Mouse (Mus musculus): ENCODE data around the gene Lrrc7. TPM values are rescaled to one million over a fixed set of nuclear protein-coding genes. Genes with fewer than 3 reads are reported as not detected.

Gene Lrrc7
- polyA plus RNA-seq, 1 experiment from 2014 or later = 0.08 TPM

DNA sequence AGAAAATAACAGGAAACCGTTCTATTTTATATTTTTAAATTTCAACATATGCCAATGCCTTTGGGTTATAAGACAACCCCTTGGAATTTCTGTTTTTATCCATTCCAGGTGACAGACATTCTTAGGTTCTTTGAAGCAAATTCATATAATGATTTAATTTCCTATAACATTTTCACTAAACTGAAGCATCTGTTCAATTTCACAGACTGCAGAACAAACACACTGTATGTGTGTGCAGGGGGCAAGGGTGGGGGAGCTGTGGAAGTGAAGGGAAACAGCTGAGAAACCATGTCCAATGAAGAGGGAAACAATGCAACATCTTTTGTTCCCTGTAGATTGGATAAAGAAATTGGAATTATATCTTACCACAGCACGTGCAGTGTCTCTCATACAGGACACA, 29.2 kb downstream of the Lrrc7 start:
- no peaks in the 10 kb centered on the region for H3K9me3 ChIP-seq (replicated peaks)
- H3K27ac ChIP-seq (ENCODE audit: poor library complexity, severe bottlenecking) = no peak overlapping the region
- WGBS = 68% methylated on average over 2 of the region's 2 CpGs
- no peaks in the 10 kb centered on the region for H3K4me1 ChIP-seq (replicated peaks)
- H3K4me2 ChIP-seq = no peak overlapping the region
- no peak for ATAC-seq (ENCODE audit: insufficient number of reproducible peaks, low FRiP score)
- no peaks in the 10 kb centered on the region for H3K36me3 ChIP-seq
- H3K4me3 ChIP-seq = no peak overlapping the region
- no peak overlapping the region for H3K9ac ChIP-seq
- H3K27me3 ChIP-seq (replicated peaks) = no peaks in the 10 kb centered on the region

DNA sequence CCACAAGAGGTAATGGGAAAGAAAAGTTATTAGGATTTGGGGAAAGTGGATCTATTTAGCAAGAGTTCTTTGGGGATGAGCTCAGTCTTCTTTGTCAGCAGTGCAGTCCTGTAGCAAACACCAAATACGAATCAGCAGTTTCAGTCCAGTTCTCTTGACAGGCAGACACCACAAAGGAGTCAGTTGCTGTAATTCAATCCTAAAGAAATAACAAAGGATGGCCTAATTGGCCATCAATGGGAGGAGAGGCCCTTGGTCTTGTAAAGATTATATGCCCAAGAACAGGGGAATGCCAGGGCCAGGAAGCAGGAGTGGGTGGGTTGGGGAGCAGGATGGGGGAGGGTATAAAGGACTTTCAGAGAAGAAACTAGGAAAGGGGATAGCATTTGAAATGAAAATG, 33.5 kb downstream of the Lrrc7 start:
- Histone ChIP-seq H3K9me3 (replicated peaks) (no peaks in the 10 kb centered on the region), H3K27ac (ENCODE audit: poor library complexity, severe bottlenecking) (no peak overlapping the region), H3K27me3 (replicated peaks) (no peaks in the 10 kb centered on the region), H3K4me1 (replicated peaks) (no peaks in the 10 kb centered on the region), H3K4me3 (no peak overlapping the region), H3K4me2 (no peak overlapping the region), H3K36me3 (no peaks in the 10 kb centered on the region), H3K9ac (no peak overlapping the region)
- WGBS = 59% methylated on average over 1 of the region's 1 CpGs
- ATAC-seq (ENCODE audit: insufficient number of reproducible peaks, low FRiP score) = no peak

- Histone ChIP-seq H3K4me2 (no peak overlapping the region), H3K36me3 (no peaks in the 10 kb centered on the region), H3K4me1 (replicated peaks) (no peaks in the 10 kb centered on the region), H3K4me3 (no peak overlapping the region), H3K27me3 (replicated peaks) (no peaks in the 10 kb centered on the region), H3K27ac (ENCODE audit: poor library complexity, severe bottlenecking) (no peak overlapping the region), H3K9me3 (replicated peaks) (no peaks in the 10 kb centered on the region), H3K9ac (no peak overlapping the region)
- no peak for ATAC-seq (ENCODE audit: insufficient number of reproducible peaks, low FRiP score)
- 55% methylated on average over 1 of the region's 1 CpGs for WGBS
Observed at GRCm38 (mm10) chr3:158493730-158494129, 68.3 kb downstream of the Lrrc7 start.

GRCm38 (mm10) chr3:158479677-158480076, 82.3 kb downstream of the Lrrc7 start:
- 76% methylated on average over 2 of the region's 2 CpGs for WGBS
- Histone ChIP-seq H3K27me3 (replicated peaks) (no peaks in the 10 kb centered on the region), H3K36me3 (no peaks in the 10 kb centered on the region), H3K4me2 (no peak overlapping the region), H3K4me1 (replicated peaks) (no peaks in the 10 kb centered on the region), H3K9ac (no peak overlapping the region), H3K27ac (ENCODE audit: poor library complexity, severe bottlenecking) (no peak overlapping the region), H3K4me3 (no peak overlapping the region), H3K9me3 (replicated peaks) (no peaks in the 10 kb centered on the region)
- no peak for ATAC-seq (ENCODE audit: insufficient number of reproducible peaks, low FRiP score)

DNA sequence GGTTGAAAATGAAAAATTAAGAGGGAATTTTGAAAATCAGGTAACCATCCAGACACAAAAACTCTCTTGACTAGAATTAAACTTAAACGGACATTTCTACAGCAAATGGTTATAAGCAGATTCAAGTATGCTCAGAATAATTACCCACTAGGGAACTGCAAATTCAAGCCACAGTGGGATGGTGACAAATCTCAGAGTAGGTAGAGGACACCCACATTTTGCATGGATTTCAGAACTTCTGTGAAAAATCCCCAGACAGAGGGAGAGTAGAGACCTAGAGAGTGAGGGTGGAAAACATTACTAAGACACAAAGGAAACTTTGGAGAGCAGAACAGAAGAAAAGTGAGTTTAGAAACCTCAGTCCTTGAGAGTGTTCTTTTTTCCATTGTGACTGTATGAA, 161.4 kb downstream of the Lrrc7 start:
- no peak for ATAC-seq (ENCODE audit: insufficient number of reproducible peaks, low FRiP score)
- H3K9me3 ChIP-seq (replicated peaks) = 0 out of 2 replicates have a peak, but pooled peaks cover 3% of the 10 kb centered on the region
- H3K27ac ChIP-seq (ENCODE audit: poor library complexity, severe bottlenecking) = no peak overlapping the region
- 79% methylated on average over 1 of the region's 1 CpGs for WGBS
- no peaks in the 10 kb centered on the region for H3K4me1 ChIP-seq (replicated peaks)
- H3K27me3 ChIP-seq (replicated peaks) = no peaks in the 10 kb centered on the region
- H3K4me2 ChIP-seq = no peak overlapping the region
- H3K36me3 ChIP-seq = no peaks in the 10 kb centered on the region
- no peak overlapping the region for H3K9ac ChIP-seq
- no peak overlapping the region for H3K4me3 ChIP-seq

- Histone ChIP-seq H3K27me3 (replicated peaks) (no peaks in the 10 kb centered on the region), H3K4me1 (replicated peaks) (no peaks in the 10 kb centered on the region), H3K36me3 (no peaks in the 10 kb centered on the region), H3K4me2 (no peak overlapping the region), H3K9ac (no peak overlapping the region), H3K9me3 (replicated peaks) (no peaks in the 10 kb centered on the region), H3K4me3 (no peak overlapping the region), H3K27ac (ENCODE audit: poor library complexity, severe bottlenecking) (no peak overlapping the region)
- no peak for ATAC-seq (ENCODE audit: insufficient number of reproducible peaks, low FRiP score)
Observed at GRCm38 (mm10) chr3:158391534-158391933, 170.5 kb downstream of the Lrrc7 start.

- WGBS = 38% methylated on average over 2 of the region's 2 CpGs
- no peaks in the 10 kb centered on the region for H3K36me3 ChIP-seq
- H3K4me1 ChIP-seq (replicated peaks) = no peaks in the 10 kb centered on the region
- ATAC-seq (ENCODE audit: insufficient number of reproducible peaks, low FRiP score) = no peak
- no peak overlapping the region for H3K27ac ChIP-seq (ENCODE audit: poor library complexity, severe bottlenecking)
- no peak overlapping the region for H3K9ac ChIP-seq
- no peaks in the 10 kb centered on the region for H3K9me3 ChIP-seq (replicated peaks)
- H3K27me3 ChIP-seq (replicated peaks) = no peaks in the 10 kb centered on the region
- H3K4me3 ChIP-seq = no peak overlapping the region
- H3K4me2 ChIP-seq = no peak overlapping the region
Observed at GRCm38 (mm10) chr3:158388076-158388454, 174.0 kb downstream of the Lrrc7 start.

DNA sequence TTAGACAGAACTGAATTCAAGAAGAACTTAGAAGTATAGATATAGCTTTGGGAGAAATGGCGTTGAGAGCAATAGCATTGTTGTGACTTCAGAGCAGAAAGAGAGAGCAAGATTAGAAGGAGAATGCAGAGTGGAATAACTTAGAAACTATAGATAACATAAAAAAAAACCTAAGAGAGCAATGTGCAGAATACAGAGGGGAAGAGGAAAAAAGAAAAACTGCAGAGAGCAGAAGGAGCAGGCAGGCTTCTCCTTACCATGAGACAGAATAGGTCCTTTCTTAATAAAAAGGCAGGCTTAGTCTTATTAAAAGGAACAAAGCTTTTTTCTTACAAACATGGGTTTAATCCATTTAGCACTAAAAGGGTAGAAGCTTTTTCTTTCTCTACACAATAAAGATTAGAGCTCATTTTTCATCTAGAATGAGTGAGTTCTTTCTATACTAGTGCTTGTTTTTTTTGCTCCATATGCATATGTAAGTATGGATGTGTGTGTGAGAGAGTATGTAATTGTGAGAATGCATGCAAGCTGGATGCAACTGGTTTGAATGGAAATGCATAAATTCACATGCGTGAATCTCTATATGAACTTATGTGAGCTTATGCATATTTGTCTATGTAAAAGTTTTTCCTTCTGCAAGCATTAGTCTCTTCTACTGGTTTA, 174.5 kb downstream of the Lrrc7 start:
- no peak overlapping the region for H3K4me2 ChIP-seq
- 66% methylated on average over 2 of the region's 2 CpGs for WGBS
- ATAC-seq (ENCODE audit: insufficient number of reproducible peaks, low FRiP score) = no peak
- H3K27me3 ChIP-seq (replicated peaks) = no peaks in the 10 kb centered on the region
- H3K9ac ChIP-seq = no peak overlapping the region
- no peaks in the 10 kb centered on the region for H3K9me3 ChIP-seq (replicated peaks)
- no peak overlapping the region for H3K27ac ChIP-seq (ENCODE audit: poor library complexity, severe bottlenecking)
- H3K36me3 ChIP-seq = no peaks in the 10 kb centered on the region
- no peak overlapping the region for H3K4me3 ChIP-seq
- no peaks in the 10 kb centered on the region for H3K4me1 ChIP-seq (replicated peaks)

- no peaks in the 10 kb centered on the region for H3K9me3 ChIP-seq (replicated peaks)
- no peak overlapping the region for H3K27ac ChIP-seq (ENCODE audit: poor library complexity, severe bottlenecking)
- no peak overlapping the region for H3K4me2 ChIP-seq
- no peak overlapping the region for H3K9ac ChIP-seq
- no peaks in the 10 kb centered on the region for H3K36me3 ChIP-seq
- no peaks in the 10 kb centered on the region for H3K27me3 ChIP-seq (replicated peaks)
- no peak for ATAC-seq (ENCODE audit: insufficient number of reproducible peaks, low FRiP score)
- WGBS = 41% methylated on average over 1 of the region's 1 CpGs
- no peak overlapping the region for H3K4me3 ChIP-seq
- no peaks in the 10 kb centered on the region for H3K4me1 ChIP-seq (replicated peaks)
Observed at GRCm38 (mm10) chr3:158386848-158387247, 175.2 kb downstream of the Lrrc7 start.

- no peak overlapping the region for H3K27ac ChIP-seq (ENCODE audit: poor library complexity, severe bottlenecking)
- H3K4me2 ChIP-seq = no peak overlapping the region
- H3K4me3 ChIP-seq = no peak overlapping the region
- ATAC-seq (ENCODE audit: insufficient number of reproducible peaks, low FRiP score) = no peak
- no peaks in the 10 kb centered on the region for H3K36me3 ChIP-seq
- H3K9me3 ChIP-seq (replicated peaks) = no peaks in the 10 kb centered on the region
- H3K27me3 ChIP-seq (replicated peaks) = no peaks in the 10 kb centered on the region
- WGBS = 6% methylated on average over 1 of the region's 1 CpGs
- no peaks in the 10 kb centered on the region for H3K4me1 ChIP-seq (replicated peaks)
- H3K9ac ChIP-seq = no peak overlapping the region
Observed at GRCm38 (mm10) chr3:158375885-158376284, 186.1 kb downstream of the Lrrc7 start.

DNA sequence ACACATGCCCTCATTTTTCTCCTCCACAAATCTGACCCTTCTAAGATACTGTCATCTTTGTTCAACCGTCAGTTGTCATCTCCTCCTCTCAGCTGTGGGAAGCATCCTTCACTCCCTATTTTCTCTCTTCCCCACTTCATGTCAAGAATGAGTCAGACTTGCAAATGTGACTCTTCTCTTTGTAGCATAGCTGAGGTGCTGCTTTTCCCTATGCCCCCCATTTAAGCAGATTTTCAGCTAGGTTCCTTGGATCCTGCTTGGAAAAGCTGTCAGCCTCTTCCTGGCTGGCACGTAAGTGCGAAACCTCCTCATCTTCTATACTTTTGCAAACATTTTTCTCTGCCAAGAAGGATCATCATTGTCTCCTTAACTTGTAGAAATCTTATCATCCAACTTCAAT, 192.9 kb downstream of the Lrrc7 start:
- no peak overlapping the region for H3K27ac ChIP-seq (ENCODE audit: poor library complexity, severe bottlenecking)
- no peak overlapping the region for H3K4me2 ChIP-seq
- 67% methylated on average over 3 of the region's 3 CpGs for WGBS
- ATAC-seq (ENCODE audit: insufficient number of reproducible peaks, low FRiP score) = no peak
- H3K4me1 ChIP-seq (replicated peaks) = no peaks in the 10 kb centered on the region
- H3K4me3 ChIP-seq = no peak overlapping the region
- H3K27me3 ChIP-seq (replicated peaks) = no peaks in the 10 kb centered on the region
- H3K36me3 ChIP-seq = no peaks in the 10 kb centered on the region
- H3K9ac ChIP-seq = no peak overlapping the region
- H3K9me3 ChIP-seq (replicated peaks) = no peaks in the 10 kb centered on the region

- Histone ChIP-seq H3K9me3 (replicated peaks) (no peaks in the 10 kb centered on the region), H3K27ac (ENCODE audit: poor library complexity, severe bottlenecking) (no peak overlapping the region), H3K27me3 (replicated peaks) (no peaks in the 10 kb centered on the region), H3K4me3 (no peak overlapping the region), H3K4me1 (replicated peaks) (no peaks in the 10 kb centered on the region), H3K4me2 (no peak overlapping the region), H3K9ac (no peak overlapping the region), H3K36me3 (no peaks in the 10 kb centered on the region)
- ATAC-seq (ENCODE audit: insufficient number of reproducible peaks, low FRiP score) = no peak
- WGBS = 60% methylated on average over 3 of the region's 3 CpGs
Observed at GRCm38 (mm10) chr3:158365801-158366200, 196.2 kb downstream of the Lrrc7 start.

All from heart, embryonic 12.5 days (tissue).